Mouse (Mus musculus) adrenal gland, postnatal 14 days (tissue): ENCODE data around the gene Ttyh3. TPM values are rescaled to one million over a fixed set of nuclear protein-coding genes. Genes with fewer than 3 reads are reported as not detected.

ENCODE experiments used
- DNase-seq: peaks from one replicate; pipeline ENCODE4 v3.0.0; 2021; ENCODE audit warnings: mixed read lengths
- total RNA-seq: library from RNA; stranded (reverse); gene quantifications from 2 replicates; pipeline ENCODE4 v1.2.3, GENCODE M21; 2021

The Ttyh3 gene
- total RNA-seq, 1 experiment from 2014 or later: 83.6 TPM

- no peak for DNase-seq
Measured at GRCm38 (mm10) chr5:140628995-140629394, 19.8 kb downstream of the Ttyh3 start.

- no peak for DNase-seq
Measured at GRCm38 (mm10) chr5:140627580-140627979, 21.3 kb downstream of the Ttyh3 start.

GRCm38 (mm10) chr5:140624961-140625360 is 23.9 kb downstream of the Ttyh3 start:
- no peak for DNase-seq

GRCm38 (mm10) chr5:140624238-140624637 is 24.6 kb downstream of the Ttyh3 start:
- no peak for DNase-seq

- DNase-seq: no peak
Measured at GRCm38 (mm10) chr5:140623791-140624190, 25.0 kb downstream of the Ttyh3 start.

GRCm38 (mm10) chr5:140622978-140623670 is 25.7 kb downstream of the Ttyh3 start:
- no peak for DNase-seq

GRCm38 (mm10) chr5:140621517-140621916 is 27.3 kb downstream of the Ttyh3 start:
- peak; percentile 77 for DNase-seq

- DNase-seq: no peak
Measured at GRCm38 (mm10) chr5:140621092-140621491, 27.7 kb downstream of the Ttyh3 start.

- no peak for DNase-seq
Measured at GRCm38 (mm10) chr5:140619895-140620736, 28.7 kb downstream of the Ttyh3 start.

- peak; percentile 86 for DNase-seq
Measured at GRCm38 (mm10) chr5:140619151-140619771, 29.6 kb downstream of the Ttyh3 start.

GRCm38 (mm10) chr5:140617714-140618113 is 31.1 kb downstream of the Ttyh3 start:
- DNase-seq: peak; percentile 42

- DNase-seq: peak; percentile 58
Measured at GRCm38 (mm10) chr5:140616691-140617090, 32.1 kb downstream of the Ttyh3 start.

- DNase-seq: no peak
Measured at GRCm38 (mm10) chr5:140616110-140616503, 32.7 kb downstream of the Ttyh3 start.

- DNase-seq: no peak
Measured at GRCm38 (mm10) chr5:140615321-140616109, 33.3 kb downstream of the Ttyh3 start.

- no peak for DNase-seq
Measured at GRCm38 (mm10) chr5:140614837-140615236, 34.0 kb downstream of the Ttyh3 start.

- no peak for DNase-seq
Measured at GRCm38 (mm10) chr5:140614141-140614540, 34.7 kb downstream of the Ttyh3 start.

GRCm38 (mm10) chr5:140612191-140612590 is 36.6 kb downstream of the Ttyh3 start:
- DNase-seq: no peak

- DNase-seq: peak; percentile 54
Measured at GRCm38 (mm10) chr5:140611611-140612185, 37.1 kb downstream of the Ttyh3 start.

GRCm38 (mm10) chr5:140611021-140611583 is 37.7 kb downstream of the Ttyh3 start:
- DNase-seq: peak; percentile 93

- DNase-seq: peak; percentile 57
Measured at GRCm38 (mm10) chr5:140610273-140611011, 38.4 kb downstream of the Ttyh3 start.
